Mouse (Mus musculus): ENCODE results near the gene Derl3. TPM values are rescaled to one million over a fixed set of nuclear protein-coding genes. Genes with fewer than 3 reads are reported as not detected.

The Derl3 gene
- polyA plus RNA-seq, 1 experiment from 2014 or later: 2.6 TPM

Other genes starting within 250 kb of the Derl3 start
- gene Susd2, start 249.4 kb upstream of the Derl3 start, polyA plus RNA-seq (2015; fragmentation: Nextera tagmentation; extraction: Ambion mirVana): 1.6 and 2.8 TPM in 2 replicates
- gene Cabin1, start 129.1 kb upstream of the Derl3 start, polyA plus RNA-seq (2015; fragmentation: Nextera tagmentation; extraction: Ambion mirVana): 30.0 and 33.9 TPM in 2 replicates
- 77.3 and 79.2 TPM in 2 replicates for gene Ddt, start 120.0 kb upstream of the Derl3 start, polyA plus RNA-seq (2015; fragmentation: Nextera tagmentation; extraction: Ambion mirVana)
- gene Gm20441, start 112.5 kb upstream of the Derl3 start, polyA plus RNA-seq (2015; fragmentation: Nextera tagmentation; extraction: Ambion mirVana): not detected in 2 replicates
- 11.8 and 16.7 TPM in 2 replicates for gene Gstt3, start 112.0 kb upstream of the Derl3 start, polyA plus RNA-seq (2015; fragmentation: Nextera tagmentation; extraction: Ambion mirVana)
- gene Gstt1, start 94.8 kb upstream of the Derl3 start, polyA plus RNA-seq (2015; fragmentation: Nextera tagmentation; extraction: Ambion mirVana): 9.9 and 17.6 TPM in 2 replicates
- not detected in 2 replicates for gene Gstt4, start 70.9 kb upstream of the Derl3 start, polyA plus RNA-seq (2015; fragmentation: Nextera tagmentation; extraction: Ambion mirVana)
- gene Gstt2, start 56.0 kb upstream of the Derl3 start, polyA plus RNA-seq (2015; fragmentation: Nextera tagmentation; extraction: Ambion mirVana): 5.9 and 9.1 TPM in 2 replicates
- 1,667 and 1,727 TPM in 2 replicates for gene Mif, start 33.2 kb upstream of the Derl3 start, polyA plus RNA-seq (2015; fragmentation: Nextera tagmentation; extraction: Ambion mirVana)
- 229 and 250 TPM in 2 replicates for gene Smarcb1, start 28.2 kb downstream of the Derl3 start, polyA plus RNA-seq (2015; fragmentation: Nextera tagmentation; extraction: Ambion mirVana)
- gene Chchd10, start 39.7 kb downstream of the Derl3 start, polyA plus RNA-seq (2015; fragmentation: Nextera tagmentation; extraction: Ambion mirVana): 9.4 and 9.5 TPM in 2 replicates
- 123 and 136 TPM in 2 replicates for gene Mmp11, start 43.1 kb downstream of the Derl3 start, polyA plus RNA-seq (2015; fragmentation: Nextera tagmentation; extraction: Ambion mirVana)
- 0.61 TPM in 1 of 2 replicates, not detected in the other for gene Gm867, start 47.3 kb downstream of the Derl3 start, polyA plus RNA-seq (2015; fragmentation: Nextera tagmentation; extraction: Ambion mirVana)
- gene Vpreb3, start 49.6 kb downstream of the Derl3 start, polyA plus RNA-seq (2015; fragmentation: Nextera tagmentation; extraction: Ambion mirVana): 0.37 and 1.1 TPM in 2 replicates
- gene Gm5134, start 61.1 kb downstream of the Derl3 start, polyA plus RNA-seq (2015; fragmentation: Nextera tagmentation; extraction: Ambion mirVana): not detected in 2 replicates
- gene Zfp280b, start 139.2 kb downstream of the Derl3 start, polyA plus RNA-seq (2015; fragmentation: Nextera tagmentation; extraction: Ambion mirVana): 18.9 and 19.1 TPM in 2 replicates
- not detected in 2 replicates for gene Slc5a4b, start 217.5 kb downstream of the Derl3 start, polyA plus RNA-seq (2015; fragmentation: Nextera tagmentation; extraction: Ambion mirVana)

All from embryonic facial prominence, embryonic 13.5 days (tissue).